Mouse (Mus musculus) olfactory bulb, adult 2 months (tissue): ENCODE data around the gene Pdlim5.

ENCODE experiments used
- CTCF ChIP-seq: fragments of 200-500 bp; IDR thresholded peaks from 2 replicates; pipeline ENCODE4 v1.5.1; 2012; ENCODE audit warnings: low read depth, mild to moderate bottlenecking, low read length, moderate library complexity; ENCODE audit not compliant: insufficient read depth
- POLR2A ChIP-seq: fragments of 200-500 bp; IDR thresholded peaks from 2 replicates; pipeline ENCODE4 v1.6.1; 2012; ENCODE audit warnings: mild to moderate bottlenecking, low read depth, low read length, moderate library complexity; ENCODE audit not compliant: insufficient read depth

GRCm38 (mm10) chr3:142386505-142386904 lies 9.0 kb downstream of the Pdlim5 start:
- TF ChIP-seq CTCF: no peak
- no peak for TF ChIP-seq POLR2A
